Mouse (Mus musculus): ENCODE results near the gene Ccdc92.

Gene Ccdc92

DNA sequence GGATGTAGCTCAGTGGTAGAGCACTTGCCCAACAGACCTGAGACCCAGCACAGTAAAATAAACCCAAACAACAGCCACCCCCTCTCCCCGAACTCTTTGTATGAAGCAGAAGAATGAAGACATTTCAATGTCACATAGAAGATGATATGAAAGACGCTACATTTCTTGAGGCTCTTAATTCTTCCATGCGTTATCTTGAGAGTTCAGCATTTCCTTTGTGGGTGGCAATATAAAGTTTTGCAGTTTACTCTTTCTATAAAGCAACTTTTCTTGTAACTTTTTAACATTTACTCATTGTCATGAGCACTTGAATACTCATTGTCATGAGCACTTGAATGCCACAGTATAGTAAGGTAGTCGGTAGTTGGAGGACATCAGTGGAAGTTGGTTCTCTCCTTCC is 8.0 kb downstream of the Ccdc92 start:
- DNase-seq (ENCODE audit: low spot score): no peak

GRCm38 (mm10) chr5:124853079-124853478 is 9.1 kb downstream of the Ccdc92 start:
- DNase-seq (ENCODE audit: low spot score): no peak

- DNase-seq (ENCODE audit: low spot score): no peak
Measured at GRCm38 (mm10) chr5:124852294-124852693, 9.9 kb downstream of the Ccdc92 start.

DNA sequence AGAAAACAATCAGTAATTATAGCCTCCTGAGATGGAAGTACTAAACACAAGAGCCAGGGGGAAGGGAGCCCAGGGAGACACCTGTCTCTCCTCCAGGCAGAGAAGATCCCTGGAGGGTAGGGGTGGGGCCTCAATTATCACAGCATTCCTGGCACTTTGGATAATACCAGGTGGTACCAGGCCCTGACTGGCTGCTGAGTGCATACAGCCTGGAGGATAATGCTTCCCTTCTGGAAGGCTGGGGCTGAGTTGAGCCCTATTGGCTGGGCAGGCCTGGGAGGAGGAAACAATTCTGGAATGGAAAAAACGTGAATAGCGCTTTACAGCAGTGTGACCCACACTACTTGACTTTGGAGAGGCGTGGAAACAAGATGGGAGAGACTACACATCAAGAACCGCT is 10.7 kb downstream of the Ccdc92 start:
- no peak for DNase-seq (ENCODE audit: low spot score)

DNA sequence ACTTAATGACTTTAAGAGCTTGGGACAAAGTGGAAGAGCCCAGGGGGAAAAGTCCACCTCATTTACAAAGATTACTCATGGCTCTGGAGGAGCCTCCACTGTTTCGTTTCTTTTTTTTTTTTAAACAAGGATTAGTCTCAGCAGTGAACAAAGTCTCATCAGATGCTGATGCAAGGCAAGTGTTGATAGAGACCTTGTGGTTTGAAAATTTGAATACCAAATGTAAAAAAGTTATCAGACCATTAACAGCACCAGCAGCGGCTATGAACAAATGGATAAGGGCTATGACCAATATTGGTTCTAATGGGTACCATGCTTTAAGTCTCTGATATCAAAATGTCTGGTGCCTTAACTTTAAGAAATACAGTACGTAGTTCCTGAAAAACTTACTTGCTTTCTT is 13.2 kb downstream of the Ccdc92 start:
- DNase-seq (ENCODE audit: low spot score): no peak

DNA sequence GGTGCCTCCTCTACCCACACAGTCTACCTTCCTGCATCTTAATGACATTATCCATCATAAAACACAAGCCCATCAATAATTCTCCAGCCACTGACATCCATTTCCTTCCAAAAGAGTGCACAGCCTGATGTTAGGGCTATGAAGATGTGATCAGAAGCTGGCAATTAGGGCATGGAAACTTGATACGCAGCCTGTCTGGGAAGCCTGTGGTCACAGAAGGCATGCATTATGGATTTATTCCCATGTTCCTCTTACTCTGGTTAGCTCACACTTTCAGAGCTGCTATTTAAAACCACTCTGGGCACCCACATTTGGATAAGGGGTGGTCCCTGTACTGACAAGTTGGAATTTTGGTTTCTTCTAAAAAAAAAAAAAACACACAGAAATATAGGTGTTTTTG is 15.2 kb downstream of the Ccdc92 start:
- no peak for DNase-seq (ENCODE audit: low spot score)

- no peak for DNase-seq (ENCODE audit: low spot score)
Measured at GRCm38 (mm10) chr5:124844929-124845328, 17.3 kb downstream of the Ccdc92 start.

- no peak for DNase-seq (ENCODE audit: low spot score)
Measured at GRCm38 (mm10) chr5:124843386-124843785, 18.8 kb downstream of the Ccdc92 start.

DNA sequence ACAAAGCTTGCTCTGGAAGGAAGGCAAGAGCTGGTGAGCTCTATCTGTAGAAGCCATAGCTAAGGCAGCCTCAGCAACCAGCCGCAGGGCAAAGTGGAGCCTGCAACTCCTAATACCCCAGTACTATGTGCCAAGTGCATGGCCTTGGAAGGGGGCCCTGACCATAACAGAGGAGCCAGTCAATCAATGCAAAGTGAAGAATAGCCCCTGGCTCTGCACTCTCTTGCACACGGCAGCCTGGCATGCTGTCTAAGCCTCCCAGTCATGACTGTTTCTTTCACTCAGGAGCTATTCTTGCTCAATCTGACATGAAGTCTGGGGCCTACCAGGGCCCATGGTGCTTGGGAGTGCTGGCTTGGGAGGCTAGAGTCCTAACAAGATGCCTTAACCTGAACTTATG is 21.6 kb downstream of the Ccdc92 start:
- no peak for DNase-seq (ENCODE audit: low spot score)

DNA sequence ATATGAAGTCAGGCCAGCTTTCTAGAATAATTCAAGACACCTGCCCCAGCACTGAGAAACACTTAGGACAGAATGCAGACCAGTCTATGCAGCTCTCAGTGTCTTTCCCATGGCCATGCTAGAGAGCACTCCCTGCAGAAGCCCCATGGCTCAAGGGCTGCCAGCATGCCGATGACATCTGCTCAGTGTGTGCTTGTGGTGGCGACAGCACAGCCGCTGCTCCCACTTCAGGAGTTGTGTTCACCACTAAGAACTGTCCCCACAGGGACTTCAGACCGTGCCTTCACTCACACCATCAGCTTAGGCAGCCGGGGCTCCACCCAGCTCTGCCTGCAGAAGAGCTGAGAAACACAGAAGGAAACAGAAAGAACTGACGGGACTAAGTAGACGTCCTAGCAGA is 22.0 kb downstream of the Ccdc92 start:
- DNase-seq (ENCODE audit: low spot score): no peak

- DNase-seq (ENCODE audit: low spot score): no peak
Measured at GRCm38 (mm10) chr5:124836621-124837020, 25.6 kb downstream of the Ccdc92 start.

GRCm38 (mm10) chr5:124836075-124836474 is 26.1 kb downstream of the Ccdc92 start:
- no peak for DNase-seq (ENCODE audit: low spot score)

DNA sequence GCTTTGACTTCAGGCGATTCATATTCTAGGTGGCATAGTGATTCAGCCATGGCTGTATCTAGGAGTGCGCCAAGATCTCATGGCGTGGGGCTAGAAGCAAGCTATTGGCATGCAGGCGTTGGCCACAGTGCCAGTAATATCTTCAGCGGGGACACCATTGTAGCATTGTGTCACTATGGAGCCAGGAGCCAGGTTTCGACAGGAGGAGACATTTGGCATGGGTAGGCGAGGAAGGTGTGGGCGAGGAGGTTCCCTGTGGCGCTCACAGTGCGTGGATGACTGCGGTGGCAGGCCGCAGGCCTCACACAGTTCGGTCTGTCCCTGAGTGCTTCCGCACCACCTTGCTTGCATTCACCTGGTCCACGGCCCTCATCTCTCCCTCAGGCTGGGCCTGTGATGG is 27.0 kb downstream of the Ccdc92 start:
- DNase-seq (ENCODE audit: low spot score): no peak

- no peak for DNase-seq (ENCODE audit: low spot score)
Measured at GRCm38 (mm10) chr5:124830331-124830730, 31.9 kb downstream of the Ccdc92 start.

DNA sequence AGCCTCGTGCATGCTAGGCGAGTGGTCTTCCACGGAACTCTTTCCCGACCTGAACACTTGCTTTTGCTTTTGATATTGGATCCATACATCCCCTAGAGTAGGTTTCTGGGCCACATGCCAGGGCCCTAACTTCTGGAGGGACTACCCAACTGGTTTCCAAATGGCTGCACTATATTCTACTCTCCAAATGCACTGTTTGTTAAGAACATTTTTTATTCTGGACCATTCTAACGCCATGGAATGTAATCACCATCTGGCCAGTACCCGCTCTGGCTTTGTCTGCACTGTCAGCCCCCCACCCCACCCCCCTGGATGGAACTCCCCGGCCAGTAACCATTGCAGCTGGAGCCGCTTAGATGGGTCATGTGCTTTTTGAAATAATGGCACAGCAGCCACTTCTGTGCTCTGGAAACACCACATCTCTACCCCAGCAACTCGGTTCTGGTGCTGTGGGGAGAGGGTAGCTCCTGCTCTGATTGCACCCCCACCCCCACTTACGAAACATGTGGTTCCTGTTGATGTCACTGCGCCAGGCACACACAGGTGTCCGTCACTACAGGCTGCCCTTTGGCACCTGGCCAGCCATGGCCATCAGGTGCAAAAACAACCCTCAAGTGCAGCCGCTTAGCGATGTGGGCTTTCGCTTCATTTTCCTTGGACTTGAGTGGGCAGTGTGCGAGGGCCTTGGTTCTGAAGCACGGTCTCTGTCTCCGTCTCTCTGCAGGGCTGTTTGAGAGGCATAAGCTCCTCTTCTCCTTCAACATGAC is 39.9 kb downstream of the Ccdc92 start:
- no peak for DNase-seq (ENCODE audit: low spot score)

DNA sequence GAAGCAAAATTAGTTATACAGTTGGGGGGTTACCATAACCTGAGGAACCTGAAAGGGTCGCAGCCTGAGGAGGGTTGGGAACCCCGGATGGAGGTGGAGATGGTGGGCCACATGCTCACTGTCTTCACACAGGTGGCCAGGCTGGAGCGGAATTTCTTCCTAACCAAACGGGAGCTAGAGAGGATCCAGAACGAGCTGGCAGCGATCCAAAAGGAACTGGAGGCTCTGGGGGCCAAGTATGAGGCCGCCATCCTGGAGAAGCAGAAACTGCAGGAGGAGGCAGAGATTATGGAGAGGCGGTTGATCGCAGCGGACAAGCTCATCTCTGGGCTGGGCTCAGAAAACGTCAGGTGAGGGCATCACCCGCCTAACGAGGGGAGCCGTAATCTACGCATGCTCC is 45.2 kb downstream of the Ccdc92 start:
- DNase-seq (ENCODE audit: low spot score): no peak

DNA sequence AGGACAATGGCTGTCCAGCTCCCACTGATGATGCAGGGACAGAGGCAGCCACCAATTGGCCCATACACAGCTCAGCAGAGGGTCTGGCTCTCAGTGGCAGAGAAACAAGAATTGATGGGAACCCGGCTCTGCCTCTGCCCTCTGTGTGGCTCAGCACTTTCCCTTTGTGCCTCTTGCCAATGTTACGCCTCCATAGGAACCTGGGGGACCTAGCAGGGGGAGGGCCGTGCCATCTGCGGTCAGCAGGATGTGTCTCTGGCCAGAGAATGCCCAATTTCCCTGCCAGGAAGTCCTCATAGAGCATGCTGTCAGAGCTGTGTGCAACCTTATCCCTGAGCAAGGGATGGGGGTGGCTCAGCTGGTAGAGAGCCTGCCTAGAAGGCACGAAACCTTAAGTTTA is 47.4 kb downstream of the Ccdc92 start:
- no peak for DNase-seq (ENCODE audit: low spot score)

GRCm38 (mm10) chr5:124812466-124812865 is 49.8 kb downstream of the Ccdc92 start:
- no peak for DNase-seq (ENCODE audit: low spot score)

DNA sequence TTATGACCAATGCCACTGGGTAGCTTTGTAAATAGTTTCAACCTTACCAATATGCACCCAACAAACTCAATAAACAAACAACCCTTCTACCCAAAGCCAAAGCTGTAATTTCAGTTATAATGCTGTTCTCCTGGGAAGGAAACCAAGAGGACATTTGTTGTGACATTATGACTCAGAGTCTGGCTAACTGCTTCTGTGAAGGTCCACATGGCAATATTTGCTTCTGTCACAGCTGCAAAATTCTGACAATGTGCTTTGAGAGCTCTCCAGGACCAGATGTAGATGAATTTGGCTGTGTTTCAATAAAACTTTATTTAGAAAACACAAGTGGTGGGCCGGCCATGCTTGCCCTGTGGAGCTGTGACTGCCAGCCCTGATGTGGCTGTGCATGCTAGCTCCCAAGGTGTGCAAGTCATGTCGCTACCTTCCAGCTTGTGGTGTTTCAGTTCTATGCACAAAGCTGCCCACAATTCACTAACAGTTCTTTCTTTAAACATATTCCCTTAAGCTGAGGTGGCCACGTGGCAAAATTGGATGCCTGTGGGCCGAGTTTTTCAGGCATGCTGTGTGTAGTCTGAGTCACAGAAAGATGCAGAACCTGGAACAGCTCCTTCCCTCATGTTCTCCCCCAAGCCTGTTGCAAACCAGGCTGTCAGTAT is 52.4 kb downstream of the Ccdc92 start:
- DNase-seq (ENCODE audit: low spot score): no peak

GRCm38 (mm10) chr5:124792112-124792511 is 70.1 kb downstream of the Ccdc92 start:
- DNase-seq (ENCODE audit: low spot score): no peak

- peak; percentile 12 for DNase-seq (ENCODE audit: low spot score)
Measured at GRCm38 (mm10) chr5:124785650-124786049, 76.6 kb downstream of the Ccdc92 start.
